Mouse (Mus musculus) embryonic facial prominence, embryonic 11.5 days (tissue): ENCODE measurements at regions not wholly inside any gene's neighbourhood (a gene's known extent, or its start where the extent isn't known, plus 50 kb on each side); places are given as distances from the start of the nearest gene placed in this dataset.

Source experiments
- ATAC-seq: fragments of 200-750 bp; cut with Nextera tagmentation; replicated peaks from 2 replicates; pipeline ENCODE4 v1.8.0; 2017; ENCODE audit warnings: low read depth; ENCODE audit not compliant: insufficient number of reproducible peaks, low FRiP score, low TSS enrichment
- DNase-seq: peaks from one replicate; pipeline ENCODE4 v3.0.0-alpha.2; 2015; ENCODE audit warnings: low spot score
- H3K27ac ChIP-seq: fragments of 300-500 bp; sonication (generic); replicated peaks from 2 replicates; pipeline ENCODE4 v1.5.1; 2014; ENCODE audit warnings: mild to moderate bottlenecking, low read depth, low read length, control low read depth
- H3K27me3 ChIP-seq: fragments of 300-500 bp; sonication (generic); 2 replicates; pipeline ENCODE4 v1.6.1; 2014; ENCODE audit warnings: mild to moderate bottlenecking, low read length, moderate library complexity, mixed read lengths; ENCODE audit not compliant: control insufficient read depth, insufficient read depth
- H3K36me3 ChIP-seq: fragments of 300-500 bp; sonication (generic); replicated peaks from 2 replicates; pipeline ENCODE4 v1.6.1; 2014; ENCODE audit warnings: low read depth, mild to moderate bottlenecking, low read length, moderate library complexity, mixed read lengths; ENCODE audit not compliant: control insufficient read depth, insufficient read depth
- H3K4me1 ChIP-seq: fragments of 300-500 bp; sonication (generic); 2 replicates; pipeline ENCODE4 v1.6.1; 2014; ENCODE audit warnings: low read length, mixed read lengths; ENCODE audit not compliant: control insufficient read depth, insufficient read depth
- H3K4me2 ChIP-seq: fragments of 300-500 bp; sonication (generic); 2 replicates; pipeline ENCODE4 v1.6.1; 2014; ENCODE audit warnings: low read depth, mild to moderate bottlenecking, control low read depth, low read length, moderate library complexity
- H3K4me3 ChIP-seq: fragments of 300-500 bp; sonication (generic); 2 replicates; pipeline ENCODE4 v1.5.1; 2014; ENCODE audit warnings: low read depth, low read length, control low read depth
- H3K9ac ChIP-seq: fragments of 300-500 bp; sonication (generic); replicated peaks from 2 replicates; pipeline ENCODE4 v1.6.1; 2014; ENCODE audit warnings: mild to moderate bottlenecking, control low read depth, low read length
- H3K9me3 ChIP-seq: fragments of 300-500 bp; sonication (generic); replicated peaks from 2 replicates; pipeline ENCODE4 v1.6.1; 2016; ENCODE audit warnings: mild to moderate bottlenecking, low read length, inconsistent platforms, mixed read lengths; ENCODE audit not compliant: control insufficient read depth
- whole genome bisulfite sequencing: fragments of 180-500 bp; shearing (Covaris S2); extraction: QIAGEN DNeasy Blood & Tissue Kit; methylation state at CpG from one replicate; pipeline ENCODE4 v1.1.7; 2014; 5-methylcytosine and 5-hydroxymethylcytosine counted together

DNA sequence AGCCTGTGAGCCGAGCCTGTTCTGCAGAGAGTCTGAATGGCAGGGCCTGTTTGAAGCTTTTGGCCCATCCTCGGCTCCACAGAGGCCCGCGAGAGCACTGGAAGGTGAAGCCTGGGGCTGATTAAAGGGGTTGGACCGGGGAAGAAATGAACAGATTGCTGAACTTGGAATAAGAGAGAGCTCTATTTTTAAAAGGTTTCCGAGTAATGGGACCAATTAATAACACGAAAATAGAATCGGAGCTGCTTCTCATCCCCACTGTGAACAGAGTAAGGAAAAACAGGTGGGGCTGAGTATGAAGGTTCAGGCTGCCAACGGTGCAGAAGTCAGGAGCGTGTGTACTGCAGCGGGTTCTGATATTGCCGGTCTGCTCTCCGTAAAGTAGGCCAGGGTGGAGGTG is 313.2 kb downstream of the Rwdd3 start:
- WGBS = 74% methylated on average over 13 of the region's 13 CpGs
- H3K27ac ChIP-seq = no peak overlapping the region
- no peak overlapping the region for H3K4me2 ChIP-seq
- H3K9me3 ChIP-seq = no peaks in the 10 kb centered on the region
- H3K4me1 ChIP-seq = no peaks in the 10 kb centered on the region
- H3K27me3 ChIP-seq = no peaks in the 10 kb centered on the region
- ATAC-seq (no peak; the same call in 1 of the 2 replicates), DNase-seq (no peak)
- no peak overlapping the region for H3K9ac ChIP-seq
- H3K36me3 ChIP-seq = no peaks in the 10 kb centered on the region
- no peak overlapping the region for H3K4me3 ChIP-seq

DNA sequence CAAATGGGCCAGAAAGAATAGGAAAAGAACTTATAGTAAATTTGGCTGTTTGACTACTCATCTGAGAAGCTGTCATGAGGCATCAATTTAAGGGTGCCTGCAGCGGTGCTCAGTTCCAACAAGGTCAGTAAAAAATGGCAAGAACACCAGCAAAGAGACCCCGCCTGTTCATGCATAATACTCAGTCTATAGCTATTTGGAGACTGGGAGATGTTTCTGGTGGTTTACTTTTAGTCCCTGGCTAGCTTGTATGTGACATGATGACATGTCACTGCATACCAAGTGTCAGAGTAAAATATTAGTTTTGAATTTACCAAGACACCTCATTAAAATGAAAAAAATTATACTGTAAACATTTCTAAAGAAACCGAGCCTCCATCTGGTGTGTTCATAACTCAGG is 317.2 kb downstream of the Rwdd3 start:
- WGBS = 77% methylated on average over 3 of the region's 3 CpGs
- ATAC-seq (no peak), DNase-seq (no peak)

DNA sequence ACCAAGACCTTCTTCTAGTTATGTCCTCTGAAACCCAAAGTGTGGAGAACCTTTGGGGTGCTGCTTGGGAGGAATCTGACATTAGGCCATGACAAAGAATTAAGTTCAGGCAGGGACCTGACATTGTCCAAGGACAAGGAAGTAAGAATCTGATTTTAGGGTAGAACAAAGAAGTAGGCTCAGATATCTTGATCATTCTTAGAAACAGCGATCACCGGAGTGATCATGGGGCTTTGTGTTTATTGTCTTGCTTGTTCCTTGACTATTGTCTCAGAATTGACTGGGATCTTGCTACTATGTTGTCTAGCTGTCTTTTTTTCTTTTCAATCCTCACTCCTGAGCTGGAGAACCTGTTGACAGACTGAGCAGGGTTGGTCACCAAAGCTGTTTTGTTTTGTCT is 327.9 kb downstream of the Rwdd3 start:
- Histone ChIP-seq H3K4me2 (no peak overlapping the region), H3K9ac (no peak overlapping the region), H3K27ac (no peak overlapping the region), H3K36me3 (no peaks in the 10 kb centered on the region), H3K9me3 (no peaks in the 10 kb centered on the region), H3K4me1 (no peaks in the 10 kb centered on the region), H3K4me3 (no peak overlapping the region), H3K27me3 (no peaks in the 10 kb centered on the region)
- ATAC-seq = no peak
- no peak for DNase-seq
- WGBS = 92% methylated on average over 2 of the region's 2 CpGs

More for the DNA sequence above, 317.2 kb downstream of the Rwdd3 start:
- no peak overlapping the region for H3K9ac ChIP-seq
- no peak overlapping the region for H3K4me3 ChIP-seq
- no peak overlapping the region for H3K4me2 ChIP-seq
- H3K9me3 ChIP-seq = no peaks in the 10 kb centered on the region
- no peaks in the 10 kb centered on the region for H3K27me3 ChIP-seq
- no peaks in the 10 kb centered on the region for H3K36me3 ChIP-seq
- H3K4me1 ChIP-seq = no peaks in the 10 kb centered on the region
- no peak overlapping the region for H3K27ac ChIP-seq

DNA sequence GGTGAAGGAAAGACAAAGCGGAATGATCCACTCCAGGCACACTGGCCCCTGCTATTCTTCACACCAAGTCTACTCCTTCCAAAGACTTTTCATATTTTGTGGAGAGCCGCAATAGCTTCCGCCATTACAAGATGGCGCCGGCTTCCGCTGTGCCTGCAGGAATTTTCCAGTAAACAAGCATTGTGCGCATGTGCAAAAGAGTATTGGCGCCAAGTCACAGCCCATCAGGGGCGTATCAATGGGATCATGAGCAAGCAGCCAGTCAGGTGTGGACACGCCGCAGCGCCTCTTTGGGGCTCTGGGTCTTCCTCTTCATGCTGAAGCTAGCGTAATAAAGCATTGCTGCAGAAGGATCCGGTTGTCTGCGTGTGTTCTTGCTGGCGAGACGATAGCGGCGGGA is 348.0 kb downstream of the Rwdd3 start:
- WGBS = 96% methylated on average over 19 of the region's 19 CpGs
- H3K27ac ChIP-seq = no peak overlapping the region
- H3K4me1 ChIP-seq = no peaks in the 10 kb centered on the region
- H3K4me3 ChIP-seq = no peak overlapping the region
- ATAC-seq = no peak
- no peaks in the 10 kb centered on the region for H3K9me3 ChIP-seq
- no peaks in the 10 kb centered on the region for H3K27me3 ChIP-seq
- no peak for DNase-seq
- H3K36me3 ChIP-seq = no peaks in the 10 kb centered on the region
- no peak overlapping the region for H3K9ac ChIP-seq
- H3K4me2 ChIP-seq = no peak overlapping the region

DNA sequence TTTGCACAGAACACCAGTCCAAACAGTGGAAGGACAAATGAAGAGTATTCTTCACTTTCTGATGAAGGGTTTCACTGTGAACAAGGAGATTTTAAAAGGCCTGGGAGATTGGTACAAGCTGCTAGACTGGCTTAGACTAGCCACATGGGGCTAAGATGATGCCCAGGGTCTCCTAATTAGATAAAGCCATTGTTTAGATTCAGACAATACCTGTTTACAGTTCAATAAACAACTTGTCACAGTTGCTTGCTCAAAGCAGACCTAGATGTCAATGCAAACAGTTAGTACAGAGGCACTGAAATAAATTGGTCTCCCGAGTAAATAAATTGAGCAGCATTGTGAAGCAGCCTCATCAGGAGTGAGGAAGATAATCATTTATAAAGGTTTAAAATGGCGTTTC is 359.6 kb downstream of the Rwdd3 start:
- DNase-seq (no peak), ATAC-seq (no peak)
- no peaks in the 10 kb centered on the region for H3K36me3 ChIP-seq
- 75% methylated on average over 2 of the region's 2 CpGs for WGBS
- H3K4me3 ChIP-seq = no peak overlapping the region
- no peak overlapping the region for H3K4me2 ChIP-seq
- no peaks in the 10 kb centered on the region for H3K4me1 ChIP-seq
- H3K9ac ChIP-seq = no peak overlapping the region
- H3K27me3 ChIP-seq = no peaks in the 10 kb centered on the region
- H3K9me3 ChIP-seq = no peaks in the 10 kb centered on the region
- H3K27ac ChIP-seq = no peak overlapping the region

DNA sequence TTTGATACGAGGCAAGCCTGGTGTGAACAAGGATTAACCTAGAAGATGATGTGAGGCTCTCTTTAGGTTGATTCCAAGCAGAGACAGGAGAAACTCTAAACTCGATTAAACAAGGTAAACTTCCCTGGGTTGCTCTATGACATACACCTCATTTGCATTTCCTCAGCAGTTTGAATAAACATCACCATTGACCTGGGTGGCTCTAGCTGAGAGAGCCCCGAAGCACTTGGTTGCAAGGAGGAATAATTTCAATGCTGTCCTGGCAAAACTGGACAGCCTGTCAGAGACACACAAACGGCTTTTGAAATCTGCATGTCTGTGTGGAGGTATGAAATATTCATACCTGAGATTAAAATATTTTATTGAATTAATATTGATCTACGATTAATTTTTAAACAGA is 361.0 kb downstream of the Rwdd3 start:
- H3K4me1 ChIP-seq = no peaks in the 10 kb centered on the region
- no peak overlapping the region for H3K9ac ChIP-seq
- no peaks in the 10 kb centered on the region for H3K27me3 ChIP-seq
- no peak overlapping the region for H3K4me3 ChIP-seq
- no peak for DNase-seq
- H3K4me2 ChIP-seq = no peak overlapping the region
- no peaks in the 10 kb centered on the region for H3K36me3 ChIP-seq
- WGBS = 66% methylated on average over 5 of the region's 5 CpGs
- H3K27ac ChIP-seq = no peak overlapping the region
- no peak for ATAC-seq
- H3K9me3 ChIP-seq = no peaks in the 10 kb centered on the region

DNA sequence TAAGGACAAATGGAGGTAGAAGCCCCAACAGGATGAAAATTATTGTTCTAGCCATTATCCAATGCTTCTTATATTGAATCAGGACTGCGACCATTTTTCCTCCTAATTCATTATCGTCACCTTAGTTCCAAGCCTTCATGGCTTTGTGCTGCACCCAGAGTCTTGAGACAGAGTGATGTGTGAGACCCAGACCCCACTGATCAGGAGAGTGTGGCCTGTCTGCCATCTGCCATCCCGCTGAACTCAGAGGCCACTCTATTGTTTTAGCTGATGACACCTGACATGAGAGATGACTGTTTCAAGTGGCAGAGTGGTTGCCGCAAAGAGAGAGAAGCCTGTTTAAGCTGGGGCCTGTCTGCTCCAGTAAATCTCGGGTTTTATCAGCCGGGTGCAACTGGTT is 361.4 kb downstream of the Rwdd3 start:
- no peaks in the 10 kb centered on the region for H3K4me1 ChIP-seq
- WGBS = 76% methylated on average over 6 of the region's 6 CpGs
- H3K9me3 ChIP-seq = no peaks in the 10 kb centered on the region
- DNase-seq (no peak), ATAC-seq (no peak)
- H3K9ac ChIP-seq = no peak overlapping the region
- H3K27me3 ChIP-seq = no peaks in the 10 kb centered on the region
- H3K27ac ChIP-seq = no peak overlapping the region
- no peaks in the 10 kb centered on the region for H3K36me3 ChIP-seq
- H3K4me2 ChIP-seq = no peak overlapping the region
- H3K4me3 ChIP-seq = no peak overlapping the region

DNA sequence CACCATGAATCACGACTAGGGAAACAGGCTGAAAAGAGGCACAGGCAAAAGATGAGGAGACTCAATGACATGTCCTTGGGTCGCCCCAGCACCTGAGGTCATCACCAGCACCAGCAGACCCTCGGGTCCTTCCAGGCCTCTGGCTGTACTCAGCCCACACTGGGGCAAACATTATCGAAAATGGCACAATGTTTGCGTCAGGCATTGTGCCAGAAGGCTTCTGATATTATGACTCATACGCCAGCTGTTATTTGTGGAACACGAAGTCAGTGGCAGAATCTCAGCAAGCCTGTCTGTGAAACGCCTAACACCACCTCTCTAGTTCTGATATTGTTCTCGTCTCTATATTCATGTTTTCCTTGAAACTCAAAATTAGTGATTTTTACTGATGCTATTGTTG is 384.8 kb downstream of the Rwdd3 start:
- WGBS = 83% methylated on average over 9 of the region's 9 CpGs

DNA sequence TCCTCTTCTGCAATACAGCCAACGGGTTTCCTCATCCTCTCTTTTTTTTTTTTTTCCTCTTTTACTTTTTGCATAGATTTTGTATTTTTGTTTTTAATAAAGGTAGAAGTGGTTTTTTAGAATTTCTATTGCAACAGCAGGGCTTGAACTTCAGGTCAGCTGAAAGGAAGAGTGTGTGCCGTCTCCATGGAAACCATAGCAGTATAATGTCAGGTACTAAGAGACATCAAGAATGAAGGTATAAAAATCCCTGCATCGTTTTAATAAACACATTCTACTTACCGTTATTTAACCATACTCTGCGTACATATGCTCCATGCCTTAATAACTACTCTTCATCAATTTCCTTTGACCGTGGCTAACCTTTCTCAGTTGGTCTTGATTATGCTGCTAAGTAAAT is 390.0 kb downstream of the Rwdd3 start:
- WGBS = 77% methylated on average over 6 of the region's 6 CpGs
- Histone ChIP-seq H3K9me3 (no peaks in the 10 kb centered on the region), H3K9ac (no peak overlapping the region), H3K4me3 (no peak overlapping the region), H3K27ac (no peak overlapping the region), H3K4me2 (no peak overlapping the region), H3K4me1 (no peaks in the 10 kb centered on the region), H3K36me3 (no peaks in the 10 kb centered on the region), H3K27me3 (no peaks in the 10 kb centered on the region)
- ATAC-seq = no peak
- DNase-seq = no peak

More for the DNA sequence above, 384.8 kb downstream of the Rwdd3 start:
- no peak for ATAC-seq
- H3K36me3 ChIP-seq = no peaks in the 10 kb centered on the region
- no peak overlapping the region for H3K4me3 ChIP-seq
- DNase-seq = no peak
- no peak overlapping the region for H3K4me2 ChIP-seq
- no peaks in the 10 kb centered on the region for H3K4me1 ChIP-seq
- no peak overlapping the region for H3K9ac ChIP-seq
- H3K27me3 ChIP-seq = no peaks in the 10 kb centered on the region
- no peaks in the 10 kb centered on the region for H3K9me3 ChIP-seq
- no peak overlapping the region for H3K27ac ChIP-seq
